Mouse (Mus musculus): ENCODE measurements at regions not wholly inside any gene's neighbourhood (a gene's known extent, or its start where the extent isn't known, plus 50 kb on each side); places are given as distances from the start of the nearest gene placed in this dataset.

DNA sequence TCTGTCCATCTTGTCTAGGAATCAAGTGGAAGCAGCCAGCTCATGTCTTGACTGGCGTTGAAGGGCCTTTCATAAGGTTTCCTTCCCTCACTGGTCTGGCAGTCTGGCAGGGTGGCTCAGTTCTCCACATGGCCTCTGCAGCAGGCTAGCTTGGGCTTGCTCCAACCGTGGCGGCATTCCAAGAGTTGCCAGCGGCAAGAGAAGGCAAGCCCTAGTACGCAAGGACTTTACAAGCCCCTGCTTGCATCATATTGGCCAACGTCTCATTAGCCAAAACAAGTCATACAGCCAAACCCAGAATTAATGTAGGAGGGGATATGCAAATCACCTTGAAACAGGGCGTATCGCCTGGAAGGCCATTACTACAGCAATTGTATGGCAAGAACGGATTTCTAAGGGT lies 101.2 kb upstream of the Trpm1 start:
- ATAC-seq (peak; percentile 30), DNase-seq (ENCODE audit: low spot score) (peak; percentile 79)
- Histone ChIP-seq H3K4me1 (ENCODE audit: control insufficient read depth, insufficient read depth, low read length) (peaks cover 5% of the 10 kb centered on the region; the same call in 1 of the 2 replicates), H3K4me3 (ENCODE audit: low read depth, low read length) (no peak overlapping the region), H3K4me2 (ENCODE audit: low read length) (no peak overlapping the region), H3K9me3 (replicated peaks; ENCODE audit: control insufficient read depth, low read length) (no peaks in the 10 kb centered on the region), H3K36me3 (ENCODE audit: control insufficient read depth, insufficient read depth, low read length) (no peaks in the 10 kb centered on the region), H3K27me3 (replicated peaks; ENCODE audit: control insufficient read depth, insufficient read depth, low read length) (no peaks in the 10 kb centered on the region), H3K9ac (ENCODE audit: low read length) (no peak overlapping the region), H3K27ac (ENCODE audit: low read depth, low read length) (no peak overlapping the region)
- WGBS = 41% methylated on average over 9 of the region's 9 CpGs

DNA sequence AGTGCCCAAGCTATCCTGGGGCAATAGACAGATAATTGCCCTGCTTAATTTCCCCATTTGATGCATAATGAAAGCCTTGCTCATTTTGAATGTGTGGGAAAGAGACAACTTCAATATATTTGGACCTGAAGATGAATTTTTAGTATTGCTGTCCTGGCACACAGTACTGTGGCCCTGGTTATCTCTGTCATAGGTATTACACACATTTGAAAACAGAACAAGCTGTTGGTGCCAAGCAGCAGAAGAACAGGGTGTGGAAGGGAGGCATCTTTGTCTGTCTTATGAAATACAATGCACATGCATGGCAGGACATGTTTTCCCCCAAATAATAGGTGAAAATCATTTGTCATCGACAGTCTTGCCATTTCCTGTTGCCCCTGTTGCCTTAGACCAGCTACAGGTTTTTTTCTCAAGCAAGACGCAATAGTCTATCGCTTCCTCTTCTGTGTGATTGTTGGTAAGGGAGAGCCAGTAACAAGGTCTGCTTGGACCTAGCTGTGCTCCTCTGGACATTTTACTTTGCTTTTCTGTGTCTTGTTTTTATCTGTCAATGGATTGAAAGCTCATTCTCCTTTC lies 102.7 kb upstream of the Trpm1 start:
- Histone ChIP-seq H3K4me1 (ENCODE audit: control insufficient read depth, insufficient read depth, low read length) (peaks cover 5% of the 10 kb centered on the region; the same call in 1 of the 2 replicates), H3K27ac (ENCODE audit: low read depth, low read length) (no peak overlapping the region), H3K4me3 (ENCODE audit: low read depth, low read length) (no peak overlapping the region), H3K4me2 (ENCODE audit: low read length) (no peak overlapping the region), H3K9ac (ENCODE audit: low read length) (no peak overlapping the region), H3K27me3 (replicated peaks; ENCODE audit: control insufficient read depth, insufficient read depth, low read length) (no peaks in the 10 kb centered on the region), H3K36me3 (ENCODE audit: control insufficient read depth, insufficient read depth, low read length) (no peaks in the 10 kb centered on the region), H3K9me3 (replicated peaks; ENCODE audit: control insufficient read depth, low read length) (no peaks in the 10 kb centered on the region)
- 94% methylated on average over 3 of the region's 3 CpGs for WGBS
- ATAC-seq (no peak), DNase-seq (ENCODE audit: low spot score) (no peak)

GRCm38 (mm10) chr7:64050246-64050645 lies 103.4 kb upstream of the Trpm1 start:
- ATAC-seq (no peak), DNase-seq (ENCODE audit: low spot score) (peak; percentile 36)
- Histone ChIP-seq H3K27me3 (replicated peaks; ENCODE audit: control insufficient read depth, insufficient read depth, low read length) (no peaks in the 10 kb centered on the region), H3K9me3 (replicated peaks; ENCODE audit: control insufficient read depth, low read length) (no peaks in the 10 kb centered on the region), H3K27ac (ENCODE audit: low read depth, low read length) (no peak overlapping the region), H3K36me3 (ENCODE audit: control insufficient read depth, insufficient read depth, low read length) (no peaks in the 10 kb centered on the region), H3K4me2 (ENCODE audit: low read length) (no peak overlapping the region), H3K4me3 (ENCODE audit: low read depth, low read length) (no peak overlapping the region), H3K4me1 (ENCODE audit: control insufficient read depth, insufficient read depth, low read length) (peaks cover 5% of the 10 kb centered on the region; the same call in 1 of the 2 replicates), H3K9ac (ENCODE audit: low read length) (no peak overlapping the region)
- 78% methylated on average over 5 of the region's 5 CpGs for WGBS

DNA sequence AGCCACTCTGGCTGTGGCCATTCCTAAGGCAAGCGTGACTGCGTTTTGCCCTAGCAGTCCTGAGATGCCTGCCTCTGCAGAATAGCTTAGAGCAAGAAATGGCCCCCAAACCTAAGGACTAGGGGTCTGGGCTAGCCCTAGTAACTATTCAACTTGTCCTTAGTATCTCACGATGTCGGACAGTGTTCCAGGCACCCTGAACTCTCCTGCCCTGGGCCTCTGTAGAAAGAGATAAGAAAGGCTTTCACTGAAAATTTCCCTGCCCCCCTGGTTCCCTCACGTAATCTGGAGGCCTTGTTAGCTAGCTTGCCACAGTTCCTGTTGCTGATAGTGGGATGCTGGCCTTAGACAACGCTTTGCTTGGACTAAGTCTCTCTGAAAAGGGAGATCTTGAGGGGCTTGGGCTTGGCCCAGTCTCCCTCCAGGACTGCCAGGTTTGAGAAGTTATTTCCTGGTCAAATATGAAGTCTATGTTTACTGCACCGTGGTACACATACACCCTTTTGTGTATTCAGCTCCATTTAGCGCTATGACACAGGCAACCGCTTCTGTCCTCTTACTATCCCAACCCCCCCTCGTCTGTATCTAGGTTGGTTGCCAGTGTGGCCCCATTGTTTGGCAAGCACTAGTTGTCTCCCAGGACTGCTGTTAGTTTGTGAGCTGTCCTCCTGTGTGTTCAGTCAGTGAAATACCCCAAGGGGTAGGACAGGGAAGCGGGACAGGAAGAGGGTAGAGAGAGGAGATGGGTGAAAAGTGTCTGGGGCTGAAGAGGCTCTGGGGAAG lies 104.3 kb upstream of the Trpm1 start:
- WGBS = 73% methylated on average over 11 of the region's 11 CpGs
- Histone ChIP-seq H3K4me2 (ENCODE audit: low read length) (peak overlapping the region; percentile 72), H3K9me3 (replicated peaks; ENCODE audit: control insufficient read depth, low read length) (no peaks in the 10 kb centered on the region), H3K27me3 (replicated peaks; ENCODE audit: control insufficient read depth, insufficient read depth, low read length) (no peaks in the 10 kb centered on the region), H3K36me3 (ENCODE audit: control insufficient read depth, insufficient read depth, low read length) (no peaks in the 10 kb centered on the region), H3K4me3 (ENCODE audit: low read depth, low read length) (no peak overlapping the region), H3K9ac (ENCODE audit: low read length) (no peak overlapping the region), H3K27ac (ENCODE audit: low read depth, low read length) (no peak overlapping the region), H3K4me1 (ENCODE audit: control insufficient read depth, insufficient read depth, low read length) (peaks cover 5% of the 10 kb centered on the region; the same call in 1 of the 2 replicates)
- ATAC-seq = no peak; the same call in 1 of the 2 replicates
- DNase-seq (ENCODE audit: low spot score) = no peak

DNA sequence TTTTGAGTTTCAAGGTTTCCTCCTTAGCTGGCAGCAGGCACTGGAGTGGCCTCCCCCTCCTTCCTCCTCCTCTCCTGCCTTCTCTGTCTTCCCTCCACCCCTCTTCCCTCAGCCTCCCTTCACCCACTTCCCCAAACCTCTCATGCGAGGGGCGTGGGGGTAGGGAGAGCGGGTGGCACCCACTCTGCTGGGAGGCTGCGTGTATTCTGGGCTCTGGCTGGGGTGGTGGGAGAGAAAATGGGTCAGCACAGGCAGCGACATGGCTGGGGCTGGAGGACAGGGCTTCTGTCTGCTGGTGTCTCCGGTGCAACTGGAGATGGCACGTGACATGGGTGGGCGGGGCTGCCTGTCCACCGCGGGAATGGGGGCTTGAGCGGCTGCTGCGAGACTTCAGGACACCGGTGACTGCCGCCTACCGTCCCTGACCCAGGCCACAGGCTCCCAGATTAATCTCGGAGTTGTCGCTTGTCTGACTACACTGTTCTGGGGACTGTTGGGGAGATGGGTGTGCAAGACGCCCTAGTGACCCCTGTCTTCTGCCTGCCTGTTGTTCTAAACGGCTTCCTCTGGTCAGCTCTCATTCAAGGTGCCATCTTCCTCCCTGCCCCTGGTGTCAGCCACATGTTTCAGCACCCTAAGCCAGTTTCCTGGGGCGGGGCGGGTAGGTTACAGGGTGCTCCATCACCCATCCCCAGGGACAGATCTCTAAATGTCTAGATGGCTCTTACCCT lies 105.0 kb upstream of the Trpm1 start:
- no peaks in the 10 kb centered on the region for H3K27me3 ChIP-seq (replicated peaks; ENCODE audit: control insufficient read depth, insufficient read depth, low read length)
- peaks cover 5% of the 10 kb centered on the region; the same call in 1 of the 2 replicates for H3K4me1 ChIP-seq (ENCODE audit: control insufficient read depth, insufficient read depth, low read length)
- no peaks in the 10 kb centered on the region for H3K9me3 ChIP-seq (replicated peaks; ENCODE audit: control insufficient read depth, low read length)
- no peaks in the 10 kb centered on the region for H3K36me3 ChIP-seq (ENCODE audit: control insufficient read depth, insufficient read depth, low read length)
- peak overlapping the region; percentile 66 for H3K9ac ChIP-seq (ENCODE audit: low read length)
- peak overlapping the region; percentile 36 for H3K4me3 ChIP-seq (ENCODE audit: low read depth, low read length)
- DNase-seq (ENCODE audit: low spot score) (peak; percentile 77), ATAC-seq (peak; percentile 87)
- H3K4me2 ChIP-seq (ENCODE audit: low read length) = peak overlapping the region; percentile 72
- no peak overlapping the region; the same call in 1 of the 2 replicates for H3K27ac ChIP-seq (ENCODE audit: low read depth, low read length)
- WGBS = 6% methylated on average over 21 of the region's 21 CpGs

GRCm38 (mm10) chr7:64047831-64048230 lies 105.8 kb upstream of the Trpm1 start:
- no peak overlapping the region for H3K27ac ChIP-seq (ENCODE audit: low read depth, low read length)
- DNase-seq (ENCODE audit: low spot score) = no peak
- peak overlapping the region; percentile 72; the same call in 1 of the 2 replicates for H3K4me2 ChIP-seq (ENCODE audit: low read length)
- H3K27me3 ChIP-seq (replicated peaks; ENCODE audit: control insufficient read depth, insufficient read depth, low read length) = no peaks in the 10 kb centered on the region
- peaks cover 5% of the 10 kb centered on the region; the same call in 1 of the 2 replicates for H3K4me1 ChIP-seq (ENCODE audit: control insufficient read depth, insufficient read depth, low read length)
- WGBS = 95% methylated on average over 4 of the region's 4 CpGs
- H3K9ac ChIP-seq (ENCODE audit: low read length) = no peak overlapping the region
- no peaks in the 10 kb centered on the region for H3K36me3 ChIP-seq (ENCODE audit: control insufficient read depth, insufficient read depth, low read length)
- no peak for ATAC-seq
- H3K4me3 ChIP-seq (ENCODE audit: low read depth, low read length) = no peak overlapping the region
- no peaks in the 10 kb centered on the region for H3K9me3 ChIP-seq (replicated peaks; ENCODE audit: control insufficient read depth, low read length)

DNA sequence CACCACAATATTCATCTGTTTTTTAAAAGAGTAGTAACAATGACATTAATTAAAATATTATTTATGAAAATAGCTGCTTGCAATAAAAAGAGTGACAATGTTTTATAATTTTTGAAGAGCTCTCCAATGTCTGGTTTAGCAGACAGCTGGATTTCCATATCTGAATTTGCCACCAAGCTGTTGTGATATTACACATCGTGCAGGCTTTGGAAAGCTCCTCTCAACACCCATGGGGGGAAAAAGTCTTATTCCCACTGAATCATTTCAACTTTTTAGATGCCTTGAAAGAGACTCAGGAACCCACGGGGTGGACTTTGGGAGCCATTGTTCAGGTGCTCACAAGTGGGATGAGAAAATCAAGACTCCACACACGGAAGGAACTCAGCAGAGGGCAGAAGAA lies 106.6 kb upstream of the Klf13 start:
- WGBS = 80% methylated on average over 3 of the region's 3 CpGs
- H3K4me1 ChIP-seq (ENCODE audit: control insufficient read depth, insufficient read depth, low read length) = peaks cover 5% of the 10 kb centered on the region; the same call in 1 of the 2 replicates
- no peaks in the 10 kb centered on the region for H3K27me3 ChIP-seq (replicated peaks; ENCODE audit: control insufficient read depth, insufficient read depth, low read length)
- no peak overlapping the region for H3K27ac ChIP-seq (ENCODE audit: low read depth, low read length)
- no peak overlapping the region for H3K4me2 ChIP-seq (ENCODE audit: low read length)
- no peak overlapping the region for H3K9ac ChIP-seq (ENCODE audit: low read length)
- H3K36me3 ChIP-seq (ENCODE audit: control insufficient read depth, insufficient read depth, low read length) = no peaks in the 10 kb centered on the region
- no peak for DNase-seq (ENCODE audit: low spot score)
- H3K4me3 ChIP-seq (ENCODE audit: low read depth, low read length) = no peak overlapping the region
- no peak for ATAC-seq
- H3K9me3 ChIP-seq (replicated peaks; ENCODE audit: control insufficient read depth, low read length) = no peaks in the 10 kb centered on the region

GRCm38 (mm10) chr7:64042978-64043377 lies 104.3 kb upstream of the Klf13 start:
- Histone ChIP-seq H3K4me1 (ENCODE audit: control insufficient read depth, insufficient read depth, low read length) (no peaks in the 10 kb centered on the region), H3K9me3 (replicated peaks; ENCODE audit: control insufficient read depth, low read length) (no peaks in the 10 kb centered on the region), H3K4me2 (ENCODE audit: low read length) (no peak overlapping the region), H3K9ac (ENCODE audit: low read length) (no peak overlapping the region), H3K4me3 (ENCODE audit: low read depth, low read length) (no peak overlapping the region), H3K27ac (ENCODE audit: low read depth, low read length) (no peak overlapping the region), H3K27me3 (replicated peaks; ENCODE audit: control insufficient read depth, insufficient read depth, low read length) (no peaks in the 10 kb centered on the region), H3K36me3 (ENCODE audit: control insufficient read depth, insufficient read depth, low read length) (no peaks in the 10 kb centered on the region)
- WGBS = 87% methylated on average over 2 of the region's 2 CpGs
- no peak for DNase-seq (ENCODE audit: low spot score)
- no peak for ATAC-seq
